Mouse (Mus musculus) olfactory bulb, adult 2 months (tissue): ENCODE measurements at regions not wholly inside any gene's neighbourhood (a gene's known extent, or its start where the extent isn't known, plus 50 kb on each side); places are given as distances from the start of the nearest gene placed in this dataset.
"Not testable (repeated sequence)": the region's sequence is repeated elsewhere in the genome, so short reads cannot be mapped to it uniquely, and the experiment has no call there.

Experiments
- H3K27ac ChIP-seq: fragments of 200-500 bp; 2 replicates; pipeline ENCODE4 v1.5.1; 2012; ENCODE audit warnings: low read depth, low read length; ENCODE audit not compliant: insufficient read depth
- H3K4me1 ChIP-seq: fragments of 200-500 bp; 2 replicates; pipeline ENCODE4 v1.6.1; 2012; ENCODE audit warnings: low read length; ENCODE audit not compliant: control insufficient read depth, insufficient read depth
- H3K4me3 ChIP-seq: fragments of 200-500 bp; 2 replicates; pipeline ENCODE4 v1.5.1; 2012; ENCODE audit warnings: mild to moderate bottlenecking, low read depth, low read length, moderate library complexity; ENCODE audit not compliant: insufficient read depth
- CTCF ChIP-seq: fragments of 200-500 bp; IDR thresholded peaks from 2 replicates; pipeline ENCODE4 v1.5.1; 2012; ENCODE audit warnings: low read depth, mild to moderate bottlenecking, low read length, moderate library complexity; ENCODE audit not compliant: insufficient read depth
- POLR2A ChIP-seq: fragments of 200-500 bp; IDR thresholded peaks from 2 replicates; pipeline ENCODE4 v1.6.1; 2012; ENCODE audit warnings: mild to moderate bottlenecking, low read depth, low read length, moderate library complexity; ENCODE audit not compliant: insufficient read depth
- WGBS: fragments of 180-500 bp; shearing (Covaris S2); methylation state at CpG from one replicate; pipeline ENCODE4 v1.1.7; 2018; 5-methylcytosine and 5-hydroxymethylcytosine counted together

DNA sequence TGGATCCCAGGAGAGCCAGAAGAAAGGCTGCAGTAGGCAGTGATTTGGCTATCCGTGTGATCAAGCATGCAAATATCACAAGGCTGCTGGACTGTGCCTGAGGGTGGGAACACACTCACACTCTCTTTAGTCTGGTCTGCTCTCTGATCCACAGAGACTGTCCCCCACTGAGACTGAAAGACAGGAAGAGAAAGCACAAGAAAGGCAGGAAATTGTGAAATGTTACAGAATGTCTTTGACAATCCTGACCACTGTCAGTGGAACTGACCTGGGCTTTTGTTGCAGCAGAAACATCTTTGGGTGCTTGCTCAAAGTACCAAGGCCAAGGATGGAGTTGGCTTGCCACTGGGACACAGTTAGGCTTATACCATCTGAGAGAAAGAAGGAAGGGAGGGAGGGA, 52.3 kb upstream of the Gpd2 start:
- no peak for TF ChIP-seq CTCF
- no peak for TF ChIP-seq POLR2A
- no peak overlapping the region for H3K27ac ChIP-seq
- H3K4me3 ChIP-seq: no peak overlapping the region
- peaks cover 2% of the 10 kb centered on the region; the same call in 1 of the 2 replicates for H3K4me1 ChIP-seq
- 62% methylated on average over 1 of the region's 1 CpGs for WGBS

- H3K4me3 ChIP-seq, H3K4me1 ChIP-seq, H3K27ac ChIP-seq: not testable (repeated sequence)
- WGBS: 81% methylated on average over 3 of the region's 3 CpGs
Measured at GRCm38 (mm10) chr2:57183108-57183507, 54.3 kb upstream of the Gpd2 start.

DNA sequence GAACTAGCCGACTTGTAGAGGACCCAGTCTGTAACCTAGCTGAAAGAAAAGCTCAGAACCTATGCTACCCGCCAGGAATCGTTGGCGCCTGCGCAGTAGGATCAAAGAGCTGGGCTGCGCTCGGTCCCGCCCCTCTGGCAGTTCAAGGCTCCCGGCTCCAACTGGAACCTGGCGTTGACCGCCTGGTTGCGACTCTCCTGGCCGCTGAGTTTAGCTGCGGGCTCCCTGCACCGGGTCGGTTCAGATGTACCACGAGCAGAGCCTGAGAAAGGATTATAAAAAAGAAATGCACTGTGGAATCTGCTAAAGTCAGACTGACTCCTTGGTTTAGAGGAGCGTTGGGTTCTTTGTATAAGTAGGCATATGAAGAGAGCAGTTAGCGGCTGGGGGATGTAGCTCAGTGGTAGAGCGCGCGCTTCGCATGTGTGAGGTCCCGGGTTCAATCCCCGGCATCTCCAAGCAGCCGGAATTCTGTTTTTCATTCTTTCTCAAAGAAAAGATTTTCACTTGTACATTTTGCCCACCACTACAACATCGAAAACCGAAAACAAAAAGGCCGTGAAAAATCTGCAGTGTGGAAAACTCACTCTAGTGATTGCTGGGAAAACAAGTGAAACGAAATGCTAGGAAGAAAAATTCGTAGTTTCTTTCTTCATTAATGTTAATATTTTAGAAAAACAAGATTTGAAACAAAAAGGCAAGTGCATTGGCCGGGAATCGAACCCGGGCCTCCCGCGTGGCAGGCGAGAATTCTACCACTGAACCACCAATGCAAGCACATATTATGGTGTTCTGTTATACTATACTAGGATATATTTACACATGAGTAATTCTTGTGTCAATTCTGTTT, 55.5 kb upstream of the Gpd2 start:
- Histone ChIP-seq H3K4me3 (peak overlapping the region; percentile 96), H3K27ac (peak overlapping the region; percentile 77; the same call in 1 of the 2 replicates), H3K4me1 (peaks cover 2% of the 10 kb centered on the region; the same call in 1 of the 2 replicates)
- WGBS: under 1% methylated on average over 37 of the region's 37 CpGs
- TF ChIP-seq CTCF (no peak), POLR2A (no peak)

- H3K27ac ChIP-seq: no peak overlapping the region
Measured at GRCm38 (mm10) chr2:57181350-57181691, 56.1 kb upstream of the Gpd2 start.

DNA sequence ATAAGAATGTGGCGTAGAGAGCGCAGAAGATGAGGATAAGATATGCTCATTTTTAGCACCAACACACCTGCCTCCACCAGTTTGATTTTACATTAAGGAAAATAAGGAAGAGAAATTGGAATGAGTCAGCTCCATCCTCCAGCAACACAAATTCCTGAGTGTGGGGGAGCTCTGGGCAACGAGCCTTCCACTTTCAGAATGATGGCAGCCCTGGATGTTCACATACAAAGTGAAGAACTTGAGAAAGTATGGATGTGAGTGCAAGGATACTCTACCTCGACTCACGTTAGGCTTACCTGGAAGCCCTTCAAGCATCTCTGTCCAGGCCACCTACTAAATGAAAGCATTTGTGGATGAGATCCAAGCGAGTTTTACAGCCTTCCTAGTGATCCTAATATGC, 54.3 kb upstream of the Nr4a2 start:
- Histone ChIP-seq H3K4me3 (no peak overlapping the region), H3K27ac (no peak overlapping the region), H3K4me1 (peaks cover 2% of the 10 kb centered on the region; the same call in 1 of the 2 replicates)
- TF ChIP-seq POLR2A (no peak), CTCF (no peak)
- WGBS: 90% methylated on average over 6 of the region's 6 CpGs

More at GRCm38 (mm10) chr2:57181350-57181691, 56.1 kb upstream of the Gpd2 start:
- WGBS: 7% methylated on average over 4 of the region's 4 CpGs
- H3K4me1 ChIP-seq: peaks cover 2% of the 10 kb centered on the region; the same call in 1 of the 2 replicates
- peak overlapping the region; percentile 96 for H3K4me3 ChIP-seq
- TF ChIP-seq POLR2A (no peak), CTCF (no peak)

- peaks cover 2% of the 10 kb centered on the region; the same call in 1 of the 2 replicates for H3K4me1 ChIP-seq
- H3K4me3 ChIP-seq: no peak overlapping the region
- WGBS: 94% methylated on average over 7 of the region's 7 CpGs
- TF ChIP-seq CTCF (no peak), POLR2A (no peak)
- H3K27ac ChIP-seq: no peak overlapping the region
Measured at GRCm38 (mm10) chr2:57176547-57176946, 52.7 kb upstream of the Nr4a2 start.

DNA sequence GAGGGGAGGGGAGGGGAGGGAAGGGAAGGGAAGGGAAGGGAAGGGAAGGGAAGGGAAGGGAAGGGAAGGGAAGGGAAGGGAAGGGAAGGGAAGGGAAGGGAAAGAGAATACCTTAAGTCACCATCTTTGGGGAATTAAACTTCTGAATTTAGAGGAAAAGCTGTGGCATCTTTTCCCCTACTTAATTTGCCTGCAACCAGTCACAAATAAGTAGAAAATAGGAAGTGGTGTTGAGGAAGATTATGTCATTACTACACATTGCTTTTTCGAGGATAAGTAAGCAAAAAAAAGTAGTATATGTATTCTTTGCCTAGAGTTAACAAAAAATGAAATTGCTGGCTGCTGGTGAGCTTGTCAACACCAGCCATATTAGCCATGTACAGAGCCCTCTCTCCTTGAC, 51.4 kb upstream of the Nr4a2 start:
- H3K27ac ChIP-seq: no peak overlapping the region
- H3K4me1 ChIP-seq: no peaks in the 10 kb centered on the region
- WGBS: 77% methylated on average over 1 of the region's 1 CpGs
- no peak for TF ChIP-seq CTCF
- TF ChIP-seq POLR2A: no peak
- no peak overlapping the region for H3K4me3 ChIP-seq
